Mouse (Mus musculus) liver, embryonic 14.5 days (tissue): ENCODE data around the gene Fbxw11.

Experiments used
- CTCF ChIP-seq: IDR thresholded peaks from 2 replicates; pipeline ENCODE4 v1.5.1; 2016; ENCODE audit warnings: antibody characterized with exemption, low read depth, control low read depth
- EP300 ChIP-seq: IDR thresholded peaks from 2 replicates; pipeline ENCODE4 v1.6.1; 2016; ENCODE audit warnings: antibody characterized with exemption, low read depth

GRCm38 (mm10) chr11:32636275-32636674 lies 6.2 kb upstream of the Fbxw11 start:
- TF ChIP-seq CTCF (no peak), EP300 (no peak)
